Mouse (Mus musculus) urinary bladder, postnatal 36 days (tissue): ENCODE data around the gene Fcgrt.
"Not testable (repeated sequence)": the region's sequence is repeated elsewhere in the genome, so short reads cannot be mapped to it uniquely, and the experiment has no call there.

Experiments used
- DNase-seq, 2 experiments: peaks; one replicate each; pipeline ENCODE4 v3.0.0; 2022; ENCODE audit warnings: low spot score in 2 of 2, mixed read lengths in 1 of 2

Fcgrt gene

DNA sequence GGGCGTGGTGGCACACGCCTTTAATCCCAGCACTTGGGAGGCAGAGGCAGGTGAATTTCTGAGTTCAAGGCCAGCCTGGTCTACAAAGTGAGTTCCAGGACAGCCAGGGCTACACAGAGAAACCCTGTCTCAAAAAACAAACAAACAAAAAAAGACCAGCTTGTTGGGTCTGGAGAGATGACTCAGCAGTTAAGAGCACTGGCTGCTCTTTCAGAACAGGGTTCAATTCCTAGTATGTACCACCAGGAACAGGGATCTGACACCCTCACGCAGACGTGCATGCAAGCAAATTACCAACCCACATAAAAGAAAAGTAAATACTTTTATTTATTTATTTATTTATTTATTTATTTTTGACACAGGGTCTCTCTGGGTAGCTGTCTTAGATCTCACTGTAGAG lies 6.4 kb upstream of the Fcgrt start:
- not testable (repeated sequence) for DNase-seq

DNA sequence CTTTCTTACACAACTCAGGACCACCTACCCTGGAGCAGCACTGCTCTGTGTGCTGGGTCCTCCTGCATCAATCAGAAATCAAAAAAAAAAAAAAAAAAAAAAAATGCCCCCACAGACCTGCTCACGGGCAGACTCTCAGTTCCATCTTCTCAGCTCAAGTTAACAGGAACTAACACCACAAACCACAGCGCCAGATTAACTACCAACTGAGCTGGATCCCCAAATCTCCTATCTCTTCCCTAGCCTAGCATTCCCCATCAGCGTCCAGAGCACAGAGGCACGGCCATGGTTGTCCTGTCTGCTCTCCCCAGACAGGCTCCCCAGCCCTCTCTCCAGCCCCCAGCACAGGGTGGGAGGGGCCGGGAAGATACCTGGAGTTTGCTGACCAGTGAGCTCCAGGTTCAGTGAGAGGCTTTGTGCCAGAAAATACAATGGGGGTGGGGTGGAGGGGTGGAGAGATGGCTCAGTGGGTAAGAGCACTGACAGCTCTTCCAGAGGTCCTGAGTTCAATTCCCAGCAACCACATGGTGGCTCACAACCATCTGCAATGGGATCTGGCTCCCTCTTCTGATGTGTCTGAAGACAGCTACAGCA lies 3.5 kb upstream of the Fcgrt start:
- no peak for DNase-seq

DNA sequence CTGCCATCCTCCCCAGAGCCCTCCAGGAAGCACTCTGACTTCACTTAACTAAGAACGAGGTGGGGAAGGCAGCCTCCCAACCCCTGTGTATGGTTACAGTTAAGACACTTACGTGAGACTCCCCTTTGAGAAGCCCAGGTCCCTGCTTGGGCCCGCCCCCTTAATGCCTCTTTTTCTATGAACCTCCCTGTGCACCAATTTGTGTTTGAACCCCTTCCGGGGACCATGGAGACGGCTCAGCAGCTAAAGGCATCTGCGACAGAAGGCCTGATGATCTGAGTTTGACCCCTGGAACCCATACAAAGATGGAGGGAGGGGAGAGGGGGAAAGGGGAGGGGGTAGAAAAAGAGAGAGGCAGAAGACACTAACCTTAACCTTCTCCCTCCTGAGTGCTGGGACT lies 2.8 kb upstream of the Fcgrt start:
- DNase-seq: no peak

DNA sequence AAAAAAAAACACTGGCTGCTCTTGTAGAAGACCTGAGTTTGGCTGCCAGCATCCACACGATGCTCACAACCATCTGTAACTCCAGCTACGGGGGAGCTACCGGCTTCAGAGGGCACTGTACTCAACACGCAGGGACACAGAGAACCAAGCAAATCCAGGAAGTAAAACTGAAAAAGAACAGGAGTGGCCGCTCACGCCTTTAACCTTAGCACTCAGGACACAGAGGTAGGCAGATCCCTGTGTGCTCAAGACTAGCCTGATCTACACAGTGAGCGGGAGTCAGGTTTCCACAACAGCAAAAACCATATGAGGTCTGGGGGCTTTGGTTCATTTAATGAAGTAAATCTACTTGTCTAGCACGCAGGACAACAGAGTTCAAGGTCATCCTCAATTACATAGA lies 1.8 kb upstream of the Fcgrt start:
- no peak for DNase-seq

DNA sequence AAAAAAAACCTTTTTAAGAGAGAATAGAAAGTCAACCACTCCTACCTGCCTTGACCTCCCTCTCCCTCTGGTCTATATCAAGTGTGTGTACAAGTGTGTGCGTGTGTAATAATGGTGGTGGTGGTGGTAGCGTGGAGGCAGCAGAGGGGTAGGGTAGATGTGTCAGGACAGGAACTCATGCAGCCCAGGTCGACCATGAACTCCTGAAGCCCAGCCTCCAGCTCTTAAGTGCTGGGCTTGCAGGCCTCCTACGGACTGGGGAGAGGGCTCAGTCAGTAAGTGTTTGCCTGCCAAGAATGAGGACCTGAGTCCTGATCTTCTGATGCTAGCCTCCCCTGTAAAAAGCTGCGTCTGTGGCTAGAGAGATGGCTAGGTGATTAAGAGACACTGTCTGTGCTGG lies 1.3 kb upstream of the Fcgrt start:
- DNase-seq: no peak

DNA sequence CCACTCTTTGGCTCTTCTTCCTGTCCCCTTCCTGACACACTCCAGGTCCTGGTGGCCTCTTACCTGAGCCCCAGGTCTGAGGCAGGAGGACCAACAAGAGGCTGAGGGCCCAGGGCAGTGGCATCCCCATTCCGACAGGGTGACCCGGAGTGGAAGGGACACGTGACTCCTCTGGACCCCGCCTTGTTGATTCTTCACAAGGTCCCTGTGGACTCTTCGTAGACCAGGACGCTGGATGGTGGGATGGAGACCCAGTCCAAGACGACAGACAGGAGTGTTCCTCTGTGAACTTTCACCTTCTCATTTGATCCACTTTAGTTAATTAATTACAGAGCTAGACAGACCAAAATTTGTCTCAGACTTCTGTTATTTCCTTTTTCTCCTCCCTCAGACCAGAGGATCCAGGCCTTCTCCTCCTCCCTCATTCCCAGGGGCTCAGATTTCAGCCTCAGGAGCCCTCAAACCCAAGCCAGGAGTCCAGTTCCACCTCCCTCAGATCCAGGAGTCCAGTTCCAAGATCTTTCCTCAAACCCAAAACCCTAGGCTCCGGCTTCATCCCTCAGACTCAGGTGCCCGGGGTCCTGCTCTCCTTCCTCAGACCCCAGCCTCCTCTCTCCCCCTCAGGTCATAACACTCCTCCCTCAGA lies 588 bp downstream of the Fcgrt start:
- DNase-seq: no peak

DNA sequence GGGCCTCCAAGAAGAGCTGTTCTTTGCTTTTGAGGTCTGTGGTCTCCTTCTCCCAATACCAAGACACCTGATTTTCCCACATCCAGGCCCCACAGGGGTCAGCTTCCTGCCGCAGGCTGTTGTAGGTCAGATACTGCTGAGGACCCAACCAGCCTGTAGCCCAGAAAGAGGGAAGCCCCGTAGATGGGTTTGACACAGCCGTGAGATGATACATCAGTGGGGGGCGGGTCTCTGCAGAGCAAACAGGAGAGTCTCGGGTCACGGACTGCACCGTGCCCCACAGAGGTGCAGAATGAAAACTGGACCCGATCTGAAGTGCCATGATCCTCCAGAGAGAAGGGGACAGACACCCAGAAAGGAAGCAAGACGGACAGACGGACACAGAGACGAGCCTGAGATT lies 1.2 kb downstream of the Fcgrt start:
- DNase-seq: no peak

DNA sequence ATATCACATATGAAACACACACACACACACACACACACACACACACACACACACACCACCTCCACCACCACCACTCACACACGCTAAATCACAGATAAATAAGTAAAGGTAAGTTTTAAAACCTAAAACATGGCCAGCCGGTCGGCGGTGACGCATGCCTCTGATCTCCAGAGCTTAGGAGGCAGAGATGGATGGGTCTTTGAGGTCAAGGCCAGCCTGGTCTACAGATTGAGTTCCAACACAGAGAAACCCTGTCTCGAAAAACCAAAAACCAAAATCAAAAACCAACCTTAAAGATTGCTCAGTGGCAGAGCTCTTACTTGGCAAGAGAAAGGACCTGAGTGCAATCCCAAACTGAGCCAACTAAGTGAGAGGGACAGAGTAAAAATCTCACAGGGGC lies 3.6 kb downstream of the Fcgrt start:
- DNase-seq: no peak

DNA sequence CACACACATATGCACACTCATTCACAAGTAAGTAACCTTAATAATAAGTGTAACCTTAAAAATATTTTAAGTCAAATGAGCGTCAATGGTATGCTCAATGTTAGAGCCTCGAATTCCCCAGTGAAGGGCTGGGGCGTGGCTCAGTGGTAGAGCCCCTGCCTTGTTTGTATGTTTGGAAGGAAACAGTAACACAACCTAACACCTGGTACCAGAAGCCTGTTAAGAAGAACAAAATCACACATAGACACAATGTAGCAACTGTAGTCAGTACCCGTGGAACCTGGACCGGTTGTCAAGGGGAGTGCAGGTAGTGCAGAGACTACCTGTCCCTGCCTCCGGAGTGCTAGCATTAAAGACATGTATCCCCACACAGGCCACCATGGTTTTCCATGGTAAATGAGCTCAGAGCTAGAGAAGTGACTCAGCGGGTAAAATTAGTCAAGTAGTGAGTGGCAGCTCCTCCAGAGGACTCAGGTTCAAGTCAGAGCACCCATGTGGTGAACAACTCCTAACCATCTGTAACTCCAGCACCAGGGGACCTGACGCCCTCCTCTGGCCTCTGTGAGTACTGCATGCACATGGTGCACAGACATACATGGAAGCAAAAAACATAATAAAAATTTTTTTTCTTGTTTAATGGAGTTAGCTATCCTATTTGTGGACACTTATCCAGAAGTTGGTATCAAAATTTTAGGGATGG lies 5.0 kb downstream of the Fcgrt start:
- DNase-seq: no peak

DNA sequence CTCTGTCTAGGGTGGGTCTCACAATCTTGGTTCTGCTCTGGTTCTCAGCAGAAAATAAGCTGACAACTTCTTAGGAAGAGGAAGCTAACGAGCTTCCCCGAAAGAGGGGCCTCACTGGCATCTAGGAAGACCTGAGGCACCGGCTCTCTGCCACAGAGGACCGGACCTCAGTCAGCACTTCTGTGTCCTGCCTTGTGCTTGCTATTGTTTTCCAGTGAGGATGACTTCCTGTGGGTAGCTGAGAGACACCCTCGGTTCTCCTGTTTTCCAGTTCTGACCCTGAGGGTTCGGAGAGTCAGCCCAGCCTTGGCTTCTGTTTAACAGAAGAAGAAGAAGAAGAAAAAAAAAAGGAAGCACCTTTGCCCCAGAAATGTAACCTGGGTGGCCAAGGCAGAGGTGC lies 6.2 kb downstream of the Fcgrt start:
- DNase-seq: no peak

DNA sequence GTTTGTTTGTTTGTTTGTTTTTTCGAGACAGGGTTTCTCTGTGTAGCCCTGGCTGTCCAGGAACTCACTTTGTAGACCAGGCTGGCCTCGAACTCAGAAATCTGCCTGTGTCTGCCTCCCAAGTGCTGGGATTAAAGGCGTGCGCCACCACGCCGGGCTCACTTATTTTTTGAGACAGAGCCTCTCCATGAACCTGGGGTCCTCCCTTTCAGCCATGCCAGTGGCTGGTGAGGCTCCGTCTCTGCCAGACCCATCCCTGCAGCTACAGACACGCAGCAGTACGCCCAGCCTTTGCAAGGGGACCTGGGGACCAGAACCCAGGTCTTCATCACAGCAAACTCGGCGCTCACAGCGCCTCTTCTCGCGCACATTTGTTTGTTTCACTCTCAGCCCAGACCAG lies 7.7 kb downstream of the Fcgrt start:
- DNase-seq: not testable (repeated sequence)

DNA sequence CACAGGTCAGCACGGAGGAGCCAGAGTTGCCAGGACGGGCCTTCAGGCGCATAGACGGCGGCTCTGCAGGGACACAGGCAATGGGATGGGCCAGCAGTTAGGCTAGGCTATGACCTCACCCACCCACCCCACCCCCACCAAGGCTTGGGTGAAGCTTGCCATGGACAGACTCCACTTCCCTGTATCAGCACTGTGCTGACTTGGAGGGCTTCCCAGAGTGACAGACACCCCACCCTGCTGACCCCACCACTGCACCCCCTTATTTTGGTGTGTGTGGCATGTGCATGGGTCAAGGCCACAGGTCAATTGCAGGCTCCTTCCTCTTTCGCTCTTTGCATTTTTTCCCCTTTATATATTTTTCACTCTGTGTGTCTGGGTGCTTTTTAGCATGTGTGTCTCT lies 8.3 kb downstream of the Fcgrt start:
- DNase-seq: no peak

DNA sequence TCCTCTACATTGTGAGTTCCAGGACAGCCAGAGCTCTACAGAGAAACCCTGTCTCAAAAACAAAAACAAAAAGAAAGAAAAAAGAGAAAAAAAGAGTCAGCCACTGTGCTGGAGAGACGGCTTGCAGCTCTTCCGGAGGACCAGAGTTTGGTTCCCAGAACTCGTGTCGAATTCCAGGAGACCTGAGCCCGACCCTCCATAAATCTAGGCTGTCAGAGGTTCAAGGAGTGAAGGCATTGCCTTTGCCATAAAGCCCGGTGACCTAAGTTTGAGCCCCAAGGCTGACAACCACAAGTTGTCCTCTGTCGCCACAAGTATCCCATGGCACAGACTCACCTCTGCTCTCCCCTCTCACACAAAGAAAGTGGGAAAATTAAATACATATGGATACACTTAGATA lies 9.5 kb downstream of the Fcgrt start:
- DNase-seq: no peak

DNA sequence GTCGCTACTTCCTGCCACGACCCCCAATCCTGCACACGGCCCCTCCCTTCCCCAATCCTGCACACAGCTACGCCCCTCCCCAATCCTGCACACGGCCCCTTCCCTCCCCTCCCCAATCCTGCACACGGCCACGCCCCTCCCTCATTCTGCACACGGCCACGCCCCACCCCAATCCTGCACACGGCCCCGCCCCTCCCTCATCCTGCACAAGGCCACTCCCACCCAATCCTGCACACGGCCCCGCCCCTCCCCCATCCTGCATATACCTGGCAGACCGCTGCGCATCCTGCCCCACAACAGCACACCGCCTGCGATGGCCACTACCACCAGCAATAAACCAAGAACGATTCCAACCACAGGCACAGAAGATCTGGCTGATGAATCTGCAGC lies 10.1 kb downstream of the Fcgrt start:
- no peak for DNase-seq

DNA sequence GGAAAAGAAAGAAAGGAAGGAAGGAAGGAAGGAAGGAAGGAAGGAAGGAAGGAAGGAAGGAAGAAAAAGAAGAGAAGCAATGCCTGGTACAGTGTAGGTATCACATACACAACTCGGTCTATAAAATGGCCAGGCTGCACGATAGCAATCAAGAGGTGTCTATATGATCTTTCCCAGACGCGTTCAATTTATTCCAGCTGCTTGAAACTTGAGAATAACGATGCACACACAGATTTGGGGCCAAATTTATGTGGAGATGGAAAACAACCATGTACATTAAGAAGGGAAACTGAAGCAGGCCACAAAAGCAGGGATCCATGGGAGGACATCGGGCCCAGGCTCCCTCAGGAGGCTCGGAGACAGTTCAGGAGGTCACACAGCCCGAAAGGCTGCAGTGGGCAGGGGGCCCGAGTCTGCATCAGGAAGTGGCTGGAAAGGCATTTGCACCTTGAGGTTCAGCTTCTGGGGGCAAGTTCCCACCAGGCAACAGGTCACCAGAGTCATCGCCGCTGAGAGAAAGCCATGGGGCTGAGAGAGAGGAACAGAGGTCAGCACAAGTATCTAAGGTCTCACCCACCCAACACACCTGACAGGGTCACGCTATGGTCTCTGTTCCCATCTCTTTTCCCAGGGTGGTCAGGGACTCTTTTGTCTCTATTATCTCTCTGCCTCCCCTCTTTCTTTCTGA lies 10.7 kb downstream of the Fcgrt start:
- no peak for DNase-seq

DNA sequence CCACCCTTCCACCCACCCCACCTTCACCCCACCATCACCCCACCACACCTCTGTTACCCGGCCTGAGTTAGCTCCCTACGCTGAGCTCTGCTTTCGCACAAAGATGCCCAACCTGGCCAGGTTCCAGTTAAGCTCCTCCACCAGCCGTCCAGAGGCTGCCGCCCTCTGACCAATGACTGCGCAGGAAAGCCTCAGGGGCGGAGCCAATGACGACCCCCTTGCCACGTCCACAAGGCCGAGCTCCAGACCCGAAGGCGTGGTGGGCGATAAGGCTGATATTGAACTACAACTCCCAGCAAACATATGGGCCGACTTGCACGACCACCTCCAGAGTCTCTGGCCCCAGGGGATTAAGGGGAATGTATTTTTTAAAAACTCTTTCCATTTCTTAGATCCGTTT lies 11.6 kb downstream of the Fcgrt start, which contains the start of gene Rcn3:
Gene Rcn3 (minus strand): TSS at position 174 of the 400 bp plus-strand sequence.
- DNase-seq: peak; percentile 63 to 86

DNA sequence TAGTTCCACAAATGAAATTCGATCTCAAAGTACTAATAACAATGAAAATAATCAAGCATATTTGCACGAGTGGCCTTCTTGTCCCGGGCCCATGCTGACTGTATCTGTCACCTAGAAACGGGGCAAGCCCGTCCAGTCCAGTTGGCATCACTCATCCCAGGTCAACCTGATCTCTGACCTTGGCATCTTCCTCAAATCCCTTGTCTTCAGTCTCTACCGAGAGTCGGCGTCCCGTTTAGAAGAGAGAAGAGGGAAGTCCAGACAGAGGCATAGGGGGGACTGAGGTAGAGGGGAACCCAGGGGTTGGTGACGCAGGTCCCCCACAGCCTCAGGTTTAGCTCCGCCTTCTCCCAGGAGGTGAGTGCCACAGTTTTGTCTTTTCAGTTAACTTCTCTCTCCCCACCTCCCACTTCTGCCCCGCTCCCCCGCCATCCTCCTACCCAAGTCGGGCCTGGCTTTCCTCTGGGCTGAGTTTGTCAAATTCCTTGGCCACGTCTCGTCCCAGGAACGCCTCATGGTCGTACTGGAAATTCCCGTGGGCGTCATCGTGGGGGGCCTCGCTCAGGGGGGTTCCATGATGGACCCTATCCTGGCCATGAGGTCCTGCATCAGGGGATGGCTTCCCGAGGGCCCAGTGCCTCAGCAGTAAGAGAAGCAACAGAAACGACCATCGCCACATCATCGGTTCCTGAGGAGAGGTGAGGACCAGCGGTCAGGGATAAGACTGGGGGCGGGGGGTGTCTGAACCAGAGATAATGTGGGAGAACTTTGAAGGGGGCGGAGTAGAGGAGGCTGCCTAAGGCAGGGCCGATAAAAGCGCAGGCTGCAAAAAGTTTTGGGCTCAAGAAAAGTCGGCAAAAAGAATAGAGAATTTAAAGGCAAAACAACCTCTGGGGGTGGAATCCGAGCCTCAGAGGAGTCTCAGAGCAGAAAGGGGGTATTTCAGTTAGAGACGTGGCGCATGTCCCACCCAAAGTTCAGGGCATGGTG lies 12.4 kb downstream of the Fcgrt start:
- DNase-seq: no peak

DNA sequence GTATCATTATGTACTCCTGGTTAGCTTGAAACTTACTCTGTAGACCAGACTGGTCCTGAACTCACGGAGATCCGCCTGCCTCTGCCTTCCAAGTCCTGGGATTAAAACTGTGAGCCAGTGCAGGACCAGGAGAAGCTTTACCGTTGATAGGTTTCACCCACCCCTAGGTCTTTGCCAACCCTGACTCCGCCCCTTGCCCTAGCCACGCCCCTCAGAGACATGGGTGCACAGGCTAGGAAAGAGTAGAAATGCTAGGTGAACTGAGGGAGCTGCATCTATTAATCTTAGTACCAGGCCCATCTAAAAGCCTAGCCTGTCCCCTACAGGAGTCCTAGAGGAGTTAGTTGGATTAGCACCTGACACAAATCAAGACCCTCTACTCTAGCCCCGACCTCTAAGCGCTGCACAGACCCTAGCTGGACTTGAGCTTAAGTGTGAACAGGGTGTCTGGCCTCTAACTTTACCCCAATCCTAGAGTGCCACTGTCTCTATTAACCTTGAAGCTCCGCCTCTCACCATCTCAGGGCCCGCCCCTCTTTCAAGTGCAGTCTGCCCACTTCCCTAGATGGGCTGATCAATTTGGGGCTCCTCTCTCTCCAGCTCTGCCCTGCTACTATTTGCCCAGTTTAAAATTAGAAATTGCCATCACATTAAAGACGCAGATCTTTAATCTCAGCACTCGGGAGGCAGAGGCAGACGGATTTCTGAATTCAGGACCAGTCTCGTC lies 13.2 kb downstream of the Fcgrt start:
- DNase-seq: no peak

DNA sequence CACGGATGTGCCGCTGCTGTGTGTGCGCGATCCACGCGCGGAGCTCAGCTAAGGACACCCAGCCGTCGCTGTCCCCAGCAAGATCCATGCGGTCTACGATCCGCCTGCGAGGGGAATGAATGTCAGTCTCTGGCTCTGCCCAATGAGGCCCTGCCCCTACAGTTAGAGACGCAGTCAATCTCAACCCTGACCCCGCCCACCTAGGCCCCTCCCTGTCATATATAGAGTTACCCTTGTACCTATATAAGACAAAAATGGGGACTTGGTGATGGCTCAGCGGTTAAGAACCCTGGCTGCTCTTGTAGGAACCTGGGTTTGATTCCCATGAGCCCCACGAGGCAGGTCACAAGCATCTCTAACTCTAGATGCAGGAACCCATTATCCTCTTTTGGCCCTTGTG lies 15.1 kb downstream of the Fcgrt start:
- DNase-seq: no peak

DNA sequence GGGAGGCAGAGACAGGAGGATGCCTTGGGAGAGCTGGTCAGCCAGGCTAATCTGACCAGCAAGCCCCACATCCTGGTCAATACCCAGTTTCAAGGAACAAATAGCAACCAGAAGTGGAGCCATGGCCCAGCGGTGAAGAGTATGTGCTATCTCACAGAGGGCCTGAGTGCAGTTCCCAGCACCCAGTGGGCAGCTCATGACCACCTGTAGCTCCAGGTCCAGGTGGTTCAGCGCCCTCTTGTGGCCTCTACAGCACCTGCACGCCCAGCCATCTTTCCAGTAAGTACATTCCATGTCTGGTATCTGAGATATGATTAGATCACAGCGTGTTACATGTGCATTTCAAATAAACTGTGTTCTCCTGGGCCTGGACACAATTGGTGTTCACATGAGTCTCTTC lies 17.6 kb downstream of the Fcgrt start:
- DNase-seq: no peak
